8 mouse cellular contexts compared by ENCODE assay signal in genomic region chr15:78913632-78914090, GRCm38 (mm10). TPM values are rescaled to one million over a fixed set of nuclear protein-coding genes. Genes with fewer than 3 reads are reported as not detected.
DNase-seq lines count a peak whose midpoint lies in the region; ATAC-seq and TF ChIP-seq lines count a peak whose summit lies in the region.

Gene Pdxp (plus strand): TSS chr15:78913919.

- peak within 1 kb of the TSS; percentile 89 for H3K27ac ChIP-seq in left cerebral cortex, adult 2 months

- ATAC-seq in megakaryocyte, adult 5-6 weeks (ENCODE audit: poor library complexity, severe bottlenecking), result peak; percentile 89

- peak within 1 kb of the TSS; percentile 70 for H3K4me3 ChIP-seq in left cerebral cortex, adult 2 months

- TF ChIP-seq CTCF in left cerebral cortex, adult 2 months (IDR thresholded peaks at IDR 0.05), result no peak

- intact Hi-C loops in left cerebral cortex, adult 2 months (cut with DNase I), result loop anchor here (2.0 kb wide), 1 partner anchor 15 kb away; no protein-coding TSS in a partner anchor

- DNase-seq in adrenal gland, adult 18-20 months (ENCODE audit: low spot score in 2 of 2), result peak; percentile 79 to 80
- peak; percentile 98 for DNase-seq in embryo, embryonic 10 days (ENCODE audit: low spot score)
- DNase-seq in gastrocnemius, adult 8-10 months (ENCODE audit: low spot score in 2 of 2), result peak; percentile 82 to 89
- peak; percentile 87 for DNase-seq in hindlimb bud, embryonic 11.5 days (ENCODE audit: extremely low spot score, low read depth, low spot score)
- DNase-seq in left cerebral cortex, adult 2 months (ENCODE audit: extremely low spot score in 1 of 2, low spot score in 2 of 2), result peak; percentile 95 to 97
- peak; percentile 99 for DNase-seq in right cerebral cortex, adult 18-20 months
- peak; percentile 95 for DNase-seq in urinary bladder, postnatal 14 days (ENCODE audit: low spot score)

RNA-seq across cellular contexts. Expression of gene Pdxp, which starts in this region (rescaled TPM):
- 1 to 10 TPM; 3.1 to 5.4 TPM for total RNA-seq in adrenal gland, adult 18-20 months (2021)
- total RNA-seq in gastrocnemius, adult 8-10 months (2022), result 1 to 10 TPM; 1.7 to 2.7 (median 2.1) TPM
- 100 to 1,000 TPM; 165 to 171 TPM for total RNA-seq in left cerebral cortex, adult 2 months (2021)
- total RNA-seq in megakaryocyte, adult 5-6 weeks (2015), result 3.5 and 5.1 TPM in 2 replicates
- 2.1 and 2.6 TPM in 2 replicates for total RNA-seq in megakaryocyte, adult 5-6 weeks (2017)

Comparison
In these comparisons a context has a peak if more than half of its experiments do, and no peak if none do; other contexts are left out.
1. Peak in every context shown above with its lines: DNase-seq, ATAC-seq, H3K4me3 ChIP-seq and H3K27ac ChIP-seq.
2. RNA of gene Pdxp (total RNA-seq): 165 to 171 TPM in left cerebral cortex, adult 2 months; 3.1 to 5.4 TPM in adrenal gland, adult 18-20 months, 2.1 to 5.1 TPM in megakaryocyte, adult 5-6 weeks and 1.7 to 2.7 TPM in gastrocnemius, adult 8-10 months; every median in the first group is over 10 times any median in the second.